Mouse (Mus musculus) spleen, postnatal 0 days (tissue): ENCODE data around the gene St6galnac3. TPM values are rescaled to one million over a fixed set of nuclear protein-coding genes. Genes with fewer than 3 reads are reported as not detected.

Source experiments
- polyA plus RNA-seq: library from polyadenylated mRNA; unstranded; fragments of >200 nt; fragmentation: Nextera tagmentation; extraction: Ambion mirVana; gene quantifications from 2 replicates; pipeline ENCODE4 v1.2.1, GENCODE M21; 2015

The St6galnac3 gene
- polyA plus RNA-seq: 28.6 and 39.5 TPM in 2 replicates

DNA sequence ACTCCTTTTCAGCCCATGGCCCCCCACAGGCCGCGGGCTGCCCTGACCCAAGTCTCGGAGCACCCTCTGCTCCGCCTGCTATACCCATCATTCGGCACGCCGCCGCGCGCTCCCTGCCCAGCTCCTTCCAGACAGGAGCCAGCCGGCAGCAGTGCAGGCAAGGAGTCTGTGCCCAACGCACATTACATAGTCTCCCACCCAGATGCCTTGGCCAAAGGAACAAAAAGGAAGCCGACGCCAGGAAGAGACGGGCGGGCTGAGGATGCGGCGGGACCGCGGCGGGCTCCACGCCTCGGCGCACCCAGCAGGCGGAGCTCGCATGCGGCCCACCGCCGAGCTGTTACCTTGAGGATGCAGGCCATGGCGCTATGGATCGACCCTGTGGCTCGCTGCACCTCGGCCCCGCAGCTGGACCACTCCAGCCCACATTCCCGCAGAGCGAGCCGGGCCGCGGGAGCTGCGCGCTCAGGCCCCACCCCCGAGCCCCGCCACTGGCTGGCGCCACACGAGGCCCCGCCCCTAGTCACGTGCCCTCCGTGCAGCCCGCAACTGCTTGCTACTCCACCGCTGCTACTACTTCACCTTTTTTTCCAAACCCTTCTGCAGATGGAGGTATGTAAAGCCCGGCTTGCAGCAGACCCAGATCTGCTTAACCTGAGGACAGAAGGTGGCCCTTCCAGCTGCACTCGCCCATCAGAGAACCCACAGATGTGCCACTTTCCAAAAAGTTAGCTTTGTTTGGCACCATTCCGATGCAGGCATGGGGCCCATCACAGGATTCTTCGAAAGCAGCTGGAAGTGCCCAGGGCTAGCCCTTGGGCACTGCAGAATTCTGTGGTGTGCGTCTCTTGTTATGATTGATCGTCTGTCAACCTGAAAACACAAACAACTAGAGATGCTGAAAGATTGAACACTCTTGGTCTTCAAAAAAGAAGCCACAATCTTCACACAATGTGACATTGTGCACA is at the start of gene St6galnac3:
Gene St6galnac3, minus strand, starts transcription at position 474 of the 968 bp plus-strand sequence.

Other genes with a start within 250 kb of the St6galnac3 start
- gene Asb17, start 119.0 kb upstream of the St6galnac3 start, polyA plus RNA-seq: 3.7 and 4.2 TPM in 2 replicates
- gene Msh4, start 181.0 kb upstream of the St6galnac3 start, polyA plus RNA-seq: 0.07 and 0.12 TPM in 2 replicates
- 51.3 and 53.9 TPM in 2 replicates for gene Rabggtb, start 187.8 kb upstream of the St6galnac3 start, polyA plus RNA-seq
- 35.4 and 39.9 TPM in 2 replicates for gene Acadm, start 219.5 kb upstream of the St6galnac3 start, polyA plus RNA-seq
- 0.35 and 0.39 TPM in 2 replicates for gene Slc44a5, start 248.3 kb upstream of the St6galnac3 start, polyA plus RNA-seq